Mouse (Mus musculus): Measurements from ENCODE around the gene Pigg. TPM values are rescaled to one million over a fixed set of nuclear protein-coding genes. Genes with fewer than 3 reads are reported as not detected.
"Not testable (repeated sequence)": the region's sequence is repeated elsewhere in the genome, so short reads cannot be mapped to it uniquely, and the experiment has no call there.

Gene Pigg
- total and polyA plus RNA-seq, 3 experiments = 6.7 to 11.2 TPM; not detected in 1

- TF ChIP-seq HCFC1 (IDR thresholded peaks at IDR 0.05; ENCODE audit: low read depth, low read length) (no peak), MAX (IDR thresholded peaks at IDR 0.05; ENCODE audit: low read length) (peak; percentile 32; the same call in 1 of the 2 replicates), EP300 (IDR thresholded peaks at IDR 0.05; ENCODE audit: low read depth in 1 of 2, low read length in 2 of 2) (0 out of 4 replicates have a peak, but pooled peaks of 1 of the 2 experiments have one; percentile 3), ETS1 (IDR thresholded peaks at IDR 0.05; ENCODE audit: low read depth, low read length) (no peak)
These were observed 42.0 kb upstream of the Pigg start (continued) for GRCm38 (mm10) chr5:108270415-108270814.

GRCm38 (mm10) chr5:108271345-108271744 is 41.1 kb upstream of the Pigg start:
- Histone ChIP-seq H3K79me2 (ENCODE audit: control insufficient read depth, insufficient read depth, low read length, poor library complexity) (peaks cover 49% of the 10 kb centered on the region), H3K36me3 (ENCODE audit: control insufficient read depth in 1 of 2, insufficient read depth in 2 of 2, low read length in 2 of 2) (peaks cover 9 to 33% of the 10 kb centered on the region in 2 experiments), H3K4me1 (ENCODE audit: control insufficient read depth in 1 of 2, insufficient read depth in 2 of 2, low read length in 2 of 2) (peaks cover 10 to 12% of the 10 kb centered on the region in 2 experiments), H3K9ac (ENCODE audit: control insufficient read depth, low read depth, low read length, poor library complexity, severe bottlenecking) (peak overlapping the region; percentile 99), H3K4me3 (ENCODE audit: control insufficient read depth in 1 of 2, insufficient read depth in 1 of 2, low read depth in 2 of 2, low read length in 2 of 2) (peak overlapping the region; percentile 14 to 100; a peak in 2 of 4 replicates)
- not testable (repeated sequence) for DNase-seq (ENCODE audit: low read depth, low spot score); H3K27me3 ChIP-seq (ENCODE audit: control insufficient read depth in 1 of 2, insufficient read depth in 2 of 2, low read length in 2 of 2); H3K9me3 ChIP-seq (replicated peaks; ENCODE audit: insufficient read depth, low read length); H3K27ac ChIP-seq (ENCODE audit: control insufficient read depth, low read depth, low read length)
- peak; percentile 58; the same call in 1 of the 2 replicates for TF ChIP-seq TBP (IDR thresholded peaks at IDR 0.05; ENCODE audit: low read depth, low read length)

- Histone ChIP-seq H3K79me2 (ENCODE audit: control insufficient read depth, insufficient read depth, low read length, poor library complexity) (no peaks in the 10 kb centered on the region), H3K4me3 (ENCODE audit: control insufficient read depth in 1 of 2, insufficient read depth in 1 of 2, low read depth in 2 of 2, low read length in 2 of 2) (no peak overlapping the region), H3K9me3 (replicated peaks; ENCODE audit: insufficient read depth, low read length) (no peaks in the 10 kb centered on the region), H3K27ac (ENCODE audit: control insufficient read depth, low read depth, low read length) (no peak overlapping the region), H3K36me3 (ENCODE audit: control insufficient read depth in 1 of 2, insufficient read depth in 2 of 2, low read length in 2 of 2) (peaks cover 0 to 5% of the 10 kb centered on the region in 2 experiments; a peak in 2 of 4 replicates), H3K9ac (ENCODE audit: control insufficient read depth, low read depth, low read length, poor library complexity, severe bottlenecking) (no peak overlapping the region), H3K27me3 (ENCODE audit: control insufficient read depth in 1 of 2, insufficient read depth in 2 of 2, low read length in 2 of 2) (no peaks in the 10 kb centered on the region), H3K4me1 (ENCODE audit: control insufficient read depth in 1 of 2, insufficient read depth in 2 of 2, low read length in 2 of 2) (peaks cover under 1 to 3% of the 10 kb centered on the region in 2 experiments; a peak in 2 of 4 replicates)
- DNase-seq (ENCODE audit: low read depth, low spot score) = no peak
- TF ChIP-seq HCFC1 (IDR thresholded peaks at IDR 0.05; ENCODE audit: low read depth, low read length) = no peak
- no peak for TF ChIP-seq GABPA (IDR thresholded peaks at IDR 0.05; ENCODE audit: low read depth, low read length)
- TF ChIP-seq POLR2A (IDR thresholded peaks at IDR 0.05; ENCODE audit: control insufficient read depth in 1 of 2, insufficient read depth in 1 of 2, low read depth in 1 of 2, low read length in 2 of 2, poor library complexity in 1 of 2) = no peak
- no peak for TF ChIP-seq CTCF (IDR thresholded peaks at IDR 0.05 in 2 of 3, conservative IDR thresholded peaks at IDR 0.05 in 1 of 3; ENCODE audit: control insufficient read depth in 1 of 3, insufficient read depth in 1 of 3, low read depth in 2 of 3, low read length in 3 of 3, poor library complexity in 1 of 3, severe bottlenecking in 1 of 3)
- TF ChIP-seq MXI1 (IDR thresholded peaks at IDR 0.05; ENCODE audit: low read depth, low read length) = no peak
- TF ChIP-seq ELF1 (IDR thresholded peaks at IDR 0.05; ENCODE audit: low read depth, low read length) = no peak
- TF ChIP-seq POLR2AphosphoS5 (IDR thresholded peaks at IDR 0.05; ENCODE audit: borderline replicate concordance, low read depth, low read length) = no peak
- no peak for TF ChIP-seq EP300 (IDR thresholded peaks at IDR 0.05; ENCODE audit: low read depth in 1 of 2, low read length in 2 of 2)
- no peak for TF ChIP-seq SMC3 (IDR thresholded peaks at IDR 0.05; ENCODE audit: low read depth, low read length)
- no peak for TF ChIP-seq POLR2AphosphoS2 (IDR thresholded peaks at IDR 0.05; ENCODE audit: low read length)
- TF ChIP-seq MAZ (IDR thresholded peaks at IDR 0.05; ENCODE audit: low read depth, low read length) = no peak
- no peak for TF ChIP-seq MAFK (IDR thresholded peaks at IDR 0.05; ENCODE audit: borderline replicate concordance, low read depth, low read length)
- TF ChIP-seq UBTF (IDR thresholded peaks at IDR 0.05; ENCODE audit: borderline replicate concordance, insufficient read depth, low read depth, low read length) = no peak
- no peak for TF ChIP-seq CHD2 (IDR thresholded peaks at IDR 0.05; ENCODE audit: low read length)
- no peak for TF ChIP-seq KAT2A (conservative IDR thresholded peaks at IDR 0.05; ENCODE audit: low read depth, low read length)
These were observed 25.5 kb upstream of the Pigg start for GRCm38 (mm10) chr5:108286957-108287356.

All from MEL (cell line).